Mouse (Mus musculus) left cerebral cortex, adult 18-20 months (tissue): ENCODE measurements around the gene Hnrnpa1. TPM values are rescaled to one million over a fixed set of nuclear protein-coding genes. Genes with fewer than 3 reads are reported as not detected.

ENCODE experiments used
- microRNA-seq, 2 experiments: library from miRNA; unstranded; fragments of <30 nt; microRNA quantifications; one replicate each; pipeline ENCODE4 v1.2.0; 2021
- total RNA-seq, 2 experiments: library from RNA; stranded (reverse); gene quantifications; 2 replicates each; pipeline ENCODE4 v1.2.3; 2021

Gene Hnrnpa1
- total RNA-seq, 2 experiments from 2014 or later: 232 to 268 TPM

Small RNAs within 50 kb of the gene (microRNA-seq; reads per million reads assigned to microRNA genes)
- 83.1 to 98.2 reads per million in 2 experiments for gene Mir148b

Other genes with a start within 250 kb of the Hnrnpa1 start
- not detected for gene Hoxc8, start 249.8 kb upstream of the Hnrnpa1 start, total RNA-seq
- not detected for gene Hoxc6, start 242.2 kb upstream of the Hnrnpa1 start, total RNA-seq
- gene Hoxc4, start 221.5 kb upstream of the Hnrnpa1 start, total RNA-seq: not detected
- 10 to 100 TPM; 21.8 to 22.6 TPM for gene Smug1, start 73.3 kb upstream of the Hnrnpa1 start, total RNA-seq
- gene Cbx5, start 616 bp upstream of the Hnrnpa1 start, total RNA-seq: 100 to 1,000 TPM; 181 to 182 TPM
- gene Nfe2, start 18.0 kb downstream of the Hnrnpa1 start, total RNA-seq: under 1 TPM in 1 of 2 experiments, not detected in 1; 0.40 TPM
- 10 to 100 TPM; 93.5 to 97.5 TPM for gene Copz1, start 32.3 kb downstream of the Hnrnpa1 start, total RNA-seq
- gene Gpr84, start 70.2 kb downstream of the Hnrnpa1 start, total RNA-seq: 1 to 10 TPM in 1 of 2 experiments, under 1 TPM in 1; 0.42 to 1.0 TPM
- 10 to 100 TPM; 72.0 to 79.3 TPM for gene Zfp385a, start 99.7 kb downstream of the Hnrnpa1 start, total RNA-seq
- gene Itga5, start 126.3 kb downstream of the Hnrnpa1 start, total RNA-seq: 1 to 10 TPM; 2.6 to 3.9 TPM
- gene Gtsf1, start 190.0 kb downstream of the Hnrnpa1 start, total RNA-seq: under 1 TPM in 1 of 2 experiments, not detected in 1; 0.45 TPM
- not detected for gene Gtsf2, start 208.0 kb downstream of the Hnrnpa1 start, total RNA-seq
- 1 to 10 TPM; 9.0 to 9.2 TPM for gene Nckap1l, start 213.4 kb downstream of the Hnrnpa1 start, total RNA-seq